Mouse (Mus musculus) layer of hippocampus, adult 18-20 months (tissue): ENCODE data around the gene Ctnna3. TPM values are rescaled to one million over a fixed set of nuclear protein-coding genes. Genes with fewer than 3 reads are reported as not detected.
"Not testable (repeated sequence)": the region's sequence is repeated elsewhere in the genome, so short reads cannot be mapped to it uniquely, and the experiment has no call there.

Experiments used
- DNase-seq, 2 experiments: peaks; one replicate each; pipeline ENCODE4 v3.0.0; 2022; ENCODE audit warnings: low spot score in 2 of 2
- total RNA-seq, 2 experiments: library from RNA; stranded (reverse); gene quantifications; 2 replicates each; pipeline ENCODE4 v1.2.3; 2021

The Ctnna3 gene
- total RNA-seq, 2 experiments from 2014 or later, result 1.4 to 2.6 TPM

DNA sequence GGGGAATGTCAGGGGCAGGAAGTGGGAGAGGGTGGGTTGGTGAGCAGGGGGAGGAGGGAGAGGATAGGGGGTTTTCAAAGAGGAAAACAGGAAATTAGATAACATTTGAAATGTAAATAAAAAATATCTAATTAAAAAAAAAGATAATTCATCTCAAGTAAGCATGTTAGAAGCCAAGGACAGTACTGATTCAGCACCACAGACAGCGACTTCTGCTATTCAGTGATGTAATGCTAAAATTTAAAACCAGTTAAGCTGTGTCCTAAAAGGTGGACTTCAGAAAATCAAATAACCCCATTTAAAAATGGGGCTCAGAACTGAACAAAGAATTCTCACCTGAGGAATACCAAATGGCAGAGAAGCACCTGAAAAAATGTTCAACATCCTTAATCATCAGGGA is 988.5 kb downstream of the Ctnna3 start:
- not testable (repeated sequence) for DNase-seq

GRCm38 (mm10) chr10:64438736-64439135 is 1008.8 kb downstream of the Ctnna3 start:
- no peak for DNase-seq

DNA sequence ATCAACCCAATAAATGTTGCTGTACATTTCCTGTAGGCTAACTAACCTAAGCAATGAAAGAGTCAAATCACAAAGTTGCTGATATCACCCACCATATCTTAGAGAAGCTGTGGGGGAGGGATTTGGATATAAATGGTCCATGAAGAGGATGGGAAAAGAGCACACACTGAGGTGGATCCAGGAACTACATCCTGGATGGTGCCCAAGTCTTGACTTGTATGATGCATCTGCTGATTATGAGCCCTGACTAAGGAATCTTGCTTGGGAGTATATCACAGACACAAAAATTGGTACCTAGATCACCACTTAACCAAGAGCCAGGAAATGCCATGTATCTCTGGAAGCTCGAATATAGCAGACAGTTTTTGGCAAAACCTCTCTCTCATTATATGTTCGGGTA is 1018.7 kb downstream of the Ctnna3 start:
- DNase-seq, result peak in 1 of 2 experiments; percentile 3

GRCm38 (mm10) chr10:64483281-64483680 is 1053.4 kb downstream of the Ctnna3 start:
- DNase-seq, result peak in 1 of 2 experiments; percentile 3

GRCm38 (mm10) chr10:64489471-64489870 is 1059.6 kb downstream of the Ctnna3 start:
- peak in 1 of 2 experiments; percentile 2 for DNase-seq

DNA sequence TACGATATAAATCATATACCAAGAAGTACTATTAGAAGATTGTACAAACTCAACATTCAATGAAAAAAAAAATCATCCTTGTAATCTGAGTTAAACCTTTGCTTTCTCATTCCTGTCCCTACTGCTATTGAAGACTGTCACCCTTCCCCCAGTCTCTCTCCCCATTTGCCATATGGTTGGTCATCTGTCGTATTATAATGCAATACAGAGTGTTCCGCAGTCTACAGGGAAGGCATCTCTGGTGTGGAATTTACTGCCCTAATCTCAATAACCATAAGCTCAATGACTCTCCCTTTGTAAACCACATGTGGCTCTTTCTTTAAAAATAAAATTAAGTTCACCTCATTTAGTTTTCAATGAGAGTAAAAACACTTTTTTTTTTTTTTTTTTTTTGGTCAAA is 1113.7 kb downstream of the Ctnna3 start:
- peak in 1 of 2 experiments; percentile 4 for DNase-seq

DNA sequence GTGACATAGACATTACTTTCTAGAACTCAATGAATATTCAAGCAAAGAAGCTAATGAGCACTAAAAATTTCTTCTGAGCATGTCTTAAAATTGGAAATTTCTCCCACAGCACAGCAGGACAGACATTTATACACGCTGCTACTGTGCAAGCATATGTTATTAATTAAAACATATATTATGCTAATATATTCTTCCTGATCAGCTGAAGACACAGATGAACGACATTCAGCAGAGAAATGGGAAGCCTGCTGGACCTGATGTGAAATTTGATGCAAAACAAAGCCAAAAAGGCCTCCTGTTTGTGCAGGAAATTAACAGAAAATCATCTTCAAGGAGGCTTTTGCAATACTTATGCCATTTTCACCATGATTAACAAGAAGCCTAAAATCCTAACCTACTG is 1114.5 kb downstream of the Ctnna3 start:
- DNase-seq, result peak in 1 of 2 experiments; percentile 26

- no peak for DNase-seq
Observed at GRCm38 (mm10) chr10:64571311-64571710, 1141.4 kb downstream of the Ctnna3 start.

GRCm38 (mm10) chr10:64588116-64588515 is 1158.2 kb downstream of the Ctnna3 start:
- DNase-seq, result peak; percentile 11 to 46

GRCm38 (mm10) chr10:64636760-64637159 is 1206.9 kb downstream of the Ctnna3 start:
- DNase-seq, result no peak

DNA sequence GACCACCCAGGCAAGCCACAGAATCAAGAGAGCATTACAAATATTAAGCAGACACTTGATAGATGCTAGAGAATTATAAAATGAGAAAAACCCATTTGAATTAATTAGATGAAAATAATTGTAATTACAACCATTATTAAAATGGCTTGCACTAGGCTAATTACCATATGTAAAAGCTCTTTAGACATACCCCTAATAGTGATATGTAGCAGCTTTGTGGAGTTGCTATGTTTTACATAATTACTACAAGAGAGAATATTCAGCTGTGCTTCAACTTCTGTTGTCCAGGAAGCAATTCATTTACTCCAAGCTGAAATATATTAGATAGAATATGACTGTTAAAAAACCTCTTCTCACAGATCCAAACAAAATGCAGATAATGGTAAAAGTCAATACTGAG is 1209.2 kb downstream of the Ctnna3 start:
- no peak for DNase-seq

- no peak for DNase-seq
Observed at GRCm38 (mm10) chr10:64641093-64641492, 1211.2 kb downstream of the Ctnna3 start.

GRCm38 (mm10) chr10:64641576-64641975 is 1211.7 kb downstream of the Ctnna3 start:
- DNase-seq, result no peak

- no peak for DNase-seq
Observed at GRCm38 (mm10) chr10:64643976-64644375, 1214.1 kb downstream of the Ctnna3 start.

DNA sequence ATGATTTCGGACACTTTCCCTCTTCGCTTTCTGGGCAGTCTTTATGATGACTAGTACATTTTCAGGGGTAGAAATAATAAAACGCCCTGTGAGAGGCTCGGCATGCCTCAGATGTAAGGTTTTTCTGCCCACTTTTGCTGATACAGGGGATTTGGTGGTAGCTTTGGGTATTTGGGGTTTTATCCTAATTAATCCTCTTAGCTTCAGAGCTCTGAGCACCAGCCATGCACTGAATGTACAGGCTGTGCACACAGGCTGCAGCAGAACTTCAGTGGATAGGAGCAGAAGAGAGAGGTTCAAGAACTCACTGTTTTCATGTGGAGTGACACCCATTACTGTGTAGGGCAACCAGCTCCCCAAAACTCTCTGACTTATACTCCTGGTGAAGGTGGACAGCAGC is 1231.3 kb downstream of the Ctnna3 start:
- DNase-seq, result no peak

GRCm38 (mm10) chr10:64671469-64671868 is 1241.6 kb downstream of the Ctnna3 start:
- DNase-seq, result no peak

DNA sequence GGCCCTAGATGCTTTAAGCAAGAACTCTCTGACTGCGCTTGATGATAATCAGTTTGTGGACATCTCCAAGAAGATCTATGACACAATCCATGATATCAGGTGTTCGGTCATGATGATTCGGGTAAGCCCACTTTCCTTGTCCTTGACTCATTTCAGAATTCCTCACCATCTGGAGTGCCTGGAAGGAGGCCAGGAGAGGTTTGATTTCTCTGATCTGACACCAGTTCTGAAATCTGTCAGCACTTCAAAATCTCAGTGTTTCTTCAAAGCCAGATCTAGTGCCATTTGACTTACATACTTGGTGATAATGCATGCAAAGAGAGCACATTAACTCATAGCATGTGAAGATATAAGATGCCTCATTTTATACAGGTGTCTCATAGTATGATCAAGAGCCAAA is 1245.9 kb downstream of the Ctnna3 start:
- no peak for DNase-seq

DNA sequence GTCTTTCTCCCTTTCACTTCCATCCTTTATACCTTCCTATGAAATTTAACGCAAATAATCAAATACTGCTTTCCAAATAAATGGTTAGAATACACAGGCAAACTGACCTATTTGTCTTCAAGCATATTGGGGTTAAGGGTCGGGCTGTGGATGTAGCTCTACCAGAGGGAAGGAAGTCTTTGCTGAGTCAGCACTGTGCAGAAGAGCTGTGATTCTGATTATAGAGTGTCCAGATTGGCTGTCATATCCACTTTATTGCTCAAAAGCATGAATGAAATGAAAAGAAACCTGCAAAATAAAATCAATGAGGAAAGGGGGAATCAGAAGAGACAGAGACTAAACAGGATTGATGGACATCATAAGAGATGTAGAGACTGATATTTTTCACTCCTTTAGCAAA is 1280.1 kb downstream of the Ctnna3 start:
- DNase-seq, result no peak

DNA sequence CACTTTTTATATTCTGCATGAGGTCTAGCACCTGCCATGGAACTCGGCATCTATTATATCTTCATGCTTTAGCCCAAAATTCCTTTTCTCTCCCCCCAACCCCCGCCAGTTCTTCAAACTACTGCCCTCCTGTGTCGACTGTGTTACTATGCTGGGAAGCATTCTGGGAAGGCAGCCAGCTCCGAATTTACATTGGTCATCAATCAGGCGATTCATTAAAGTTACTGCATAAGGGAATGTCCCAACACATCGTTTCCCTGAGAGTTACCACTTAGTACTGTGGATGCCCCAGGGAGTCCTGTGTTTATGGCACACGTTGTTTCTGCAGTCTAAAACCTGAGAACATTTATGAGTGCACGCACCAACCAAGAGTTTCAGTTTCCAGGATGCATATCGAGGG is 1288.1 kb downstream of the Ctnna3 start:
- DNase-seq, result peak in 1 of 2 experiments; percentile 5

DNA sequence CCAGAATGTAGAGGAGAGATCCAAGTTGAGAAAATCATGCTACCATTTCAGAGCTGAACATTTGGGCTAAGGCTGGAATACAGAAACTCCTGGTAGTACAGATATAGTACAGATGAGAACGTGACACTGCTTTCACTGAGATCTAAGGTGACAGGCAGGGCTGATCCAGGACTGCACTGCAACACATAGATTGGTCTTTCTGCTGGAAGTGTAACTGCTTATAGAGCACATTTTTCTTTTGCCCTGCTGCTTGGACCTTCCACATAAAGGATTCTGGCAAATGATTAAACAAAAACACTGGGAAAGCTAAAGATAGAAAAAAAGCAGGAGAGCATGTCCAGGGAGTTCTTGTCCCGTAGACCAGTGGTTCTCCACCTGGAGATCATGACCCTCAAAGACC is 1305.8 kb downstream of the Ctnna3 start:
- DNase-seq, result no peak

- no peak for DNase-seq
Observed at GRCm38 (mm10) chr10:64736616-64737015, 1306.7 kb downstream of the Ctnna3 start.

- DNase-seq, result not testable (repeated sequence)
Observed at GRCm38 (mm10) chr10:64741721-64742120, 1311.8 kb downstream of the Ctnna3 start.

GRCm38 (mm10) chr10:64744099-64744498 is 1314.2 kb downstream of the Ctnna3 start:
- not testable (repeated sequence) for DNase-seq

- no peak for DNase-seq
Observed at GRCm38 (mm10) chr10:64748651-64749050, 1318.8 kb downstream of the Ctnna3 start.
